Mouse (Mus musculus) neural tube, embryonic 14.5 days (tissue): ENCODE results near the gene Rsrp1. TPM values are rescaled to one million over a fixed set of nuclear protein-coding genes. Genes with fewer than 3 reads are reported as not detected.

Source experiments
- ATAC-seq: fragments of 200-750 bp; cut with Nextera tagmentation; 2 replicates; pipeline ENCODE4 v1.8.0; 2017; ENCODE audit warnings: low read depth, mild to moderate bottlenecking, moderate TSS enrichment, moderate library complexity
- H3K27ac ChIP-seq: fragments of 300-500 bp; sonication (generic); 2 replicates; pipeline ENCODE4 v1.5.1; 2014; ENCODE audit warnings: low read depth, mild to moderate bottlenecking, control low read depth, low read length, moderate library complexity, mixed read lengths
- H3K27me3 ChIP-seq: fragments of 300-500 bp; sonication (generic); 2 replicates; pipeline ENCODE4 v1.6.1; 2014; ENCODE audit warnings: low read length; ENCODE audit not compliant: control insufficient read depth, insufficient read depth
- H3K36me3 ChIP-seq: fragments of 300-500 bp; sonication (generic); 2 replicates; pipeline ENCODE4 v1.6.1; 2014; ENCODE audit warnings: low read length, mixed read lengths; ENCODE audit not compliant: control insufficient read depth, insufficient read depth
- H3K4me1 ChIP-seq: fragments of 300-500 bp; sonication (generic); 2 replicates; pipeline ENCODE4 v1.6.1; 2014; ENCODE audit warnings: low read length; ENCODE audit not compliant: control insufficient read depth, insufficient read depth
- H3K4me2 ChIP-seq: fragments of 300-500 bp; sonication (generic); 2 replicates; pipeline ENCODE4 v1.6.1; 2014; ENCODE audit warnings: mild to moderate bottlenecking, low read depth, low read length, control low read depth
- H3K4me3 ChIP-seq: fragments of 300-500 bp; sonication (generic); 2 replicates; pipeline ENCODE4 v1.5.1; 2014; ENCODE audit warnings: low read depth, low read length, control low read depth, mixed read lengths
- H3K9ac ChIP-seq: fragments of 300-500 bp; sonication (generic); replicated peaks from 2 replicates; pipeline ENCODE4 v1.6.1; 2014; ENCODE audit warnings: low read depth, mild to moderate bottlenecking, control low read depth, low read length, mixed read lengths
- H3K9me3 ChIP-seq: fragments of 300-500 bp; sonication (generic); 2 replicates; pipeline ENCODE4 v1.6.1; 2016; ENCODE audit warnings: low read length; ENCODE audit not compliant: control insufficient read depth
- WGBS: fragments of 180-500 bp; shearing (Covaris S2); extraction: QIAGEN DNeasy Blood & Tissue Kit; methylation state at CpG from one replicate; pipeline ENCODE4 v1.1.7; 2014; 5-methylcytosine and 5-hydroxymethylcytosine counted together
- polyA plus RNA-seq: library from polyadenylated mRNA; unstranded; fragments of >200 nt; fragmentation: Nextera tagmentation; extraction: Ambion mirVana; gene quantifications from 2 replicates; pipeline ENCODE4 v1.2.1, GENCODE M21; 2014

Gene Rsrp1
- polyA plus RNA-seq, 1 experiment from 2014 or later, result 511 TPM

GRCm38 (mm10) chr4:134928464-134928836 is 5.1 kb downstream of the Rsrp1 start:
- no peaks in the 10 kb centered on the region for H3K27me3 ChIP-seq
- H3K27ac ChIP-seq, result no peak overlapping the region
- H3K9me3 ChIP-seq, result no peaks in the 10 kb centered on the region
- peaks cover 24% of the 10 kb centered on the region for H3K4me1 ChIP-seq
- no peak overlapping the region for H3K4me3 ChIP-seq
- H3K9ac ChIP-seq, result no peak overlapping the region
- peaks cover 32% of the 10 kb centered on the region for H3K36me3 ChIP-seq
- H3K4me2 ChIP-seq, result no peak overlapping the region
- no peak for ATAC-seq
- 81% methylated on average over 1 of the region's 1 CpGs for WGBS

GRCm38 (mm10) chr4:134929536-134929935 is 6.1 kb downstream of the Rsrp1 start:
- WGBS, result 82% methylated on average over 4 of the region's 4 CpGs

DNA sequence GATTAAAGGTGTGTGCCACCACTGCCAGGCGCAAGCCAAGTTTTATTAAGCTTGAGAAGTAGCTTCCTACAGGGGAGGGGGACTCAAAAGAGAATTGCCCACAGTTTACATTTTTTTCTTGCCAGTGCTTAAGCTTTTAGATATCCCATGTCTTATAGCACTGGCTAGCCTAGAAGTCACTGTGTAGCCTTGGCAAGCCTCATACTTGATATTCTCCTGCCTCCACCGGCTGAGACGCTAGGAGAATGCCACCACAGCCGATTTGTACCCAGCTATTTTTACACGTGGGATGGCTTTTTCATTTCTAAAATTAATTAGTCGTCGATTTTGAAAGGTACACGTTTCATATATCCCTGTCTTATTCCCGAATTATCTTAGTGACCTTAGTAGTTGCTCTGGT is 6.8 kb downstream of the Rsrp1 start:
- ATAC-seq, result no peak
- peaks cover 45% of the 10 kb centered on the region for H3K36me3 ChIP-seq
- whole genome bisulfite sequencing, result 28% methylated on average over 9 of the region's 9 CpGs

More at GRCm38 (mm10) chr4:134929536-134929935, 6.1 kb downstream of the Rsrp1 start:
- Histone ChIP-seq H3K27me3 (no peaks in the 10 kb centered on the region), H3K27ac (no peak overlapping the region), H3K4me1 (peaks cover 24% of the 10 kb centered on the region), H3K4me3 (no peak overlapping the region), H3K4me2 (no peak overlapping the region), H3K9ac (no peak overlapping the region), H3K9me3 (no peaks in the 10 kb centered on the region), H3K36me3 (peaks cover 39% of the 10 kb centered on the region)
- ATAC-seq, result no peak

GRCm38 (mm10) chr4:134930684-134931481 is 7.5 kb downstream of the Rsrp1 start, which contains the start of gene Syf2:
Gene Syf2, plus strand, starts transcription at chr4:134930898.
- Histone ChIP-seq H3K4me1 (peaks cover 10% of the 10 kb centered on the region), H3K36me3 (peaks cover 45% of the 10 kb centered on the region), H3K9ac (peak within 1 kb of the TSS; percentile 77), H3K4me3 (peak within 1 kb of the TSS; percentile 96), H3K27me3 (no peaks in the 10 kb centered on the region), H3K4me2 (peak within 1 kb of the TSS; percentile 65), H3K9me3 (no peaks in the 10 kb centered on the region), H3K27ac (peak within 1 kb of the TSS; percentile 74)
- peak; percentile 96 for ATAC-seq
- WGBS, result under 1% methylated on average over 68 of the region's 68 CpGs

More for the DNA sequence above, 6.8 kb downstream of the Rsrp1 start:
- Histone ChIP-seq H3K9me3 (no peaks in the 10 kb centered on the region), H3K4me2 (peak overlapping the region; percentile 65), H3K9ac (peak overlapping the region; percentile 42), H3K4me1 (peaks cover 17% of the 10 kb centered on the region), H3K27me3 (no peaks in the 10 kb centered on the region), H3K4me3 (peak overlapping the region; percentile 96), H3K27ac (peak overlapping the region; percentile 56)

GRCm38 (mm10) chr4:134937240-134938176 is 14.1 kb downstream of the Rsrp1 start:
- Histone ChIP-seq H3K4me3 (no peak overlapping the region), H3K9me3 (no peaks in the 10 kb centered on the region), H3K27me3 (no peaks in the 10 kb centered on the region), H3K9ac (no peak overlapping the region), H3K36me3 (peaks cover 34% of the 10 kb centered on the region), H3K27ac (no peak overlapping the region), H3K4me2 (no peak overlapping the region), H3K4me1 (no peaks in the 10 kb centered on the region)
- 52% methylated on average over 17 of the region's 17 CpGs for WGBS
- ATAC-seq, result no peak

- no peak overlapping the region for H3K4me2 ChIP-seq
- ATAC-seq, result no peak
- H3K9me3 ChIP-seq, result no peaks in the 10 kb centered on the region
- H3K9ac ChIP-seq, result no peak overlapping the region
- no peak overlapping the region for H3K4me3 ChIP-seq
- no peak overlapping the region for H3K27ac ChIP-seq
- H3K36me3 ChIP-seq, result peaks cover 21% of the 10 kb centered on the region
- H3K27me3 ChIP-seq, result no peaks in the 10 kb centered on the region
- 25% methylated on average over 9 of the region's 9 CpGs for WGBS
- H3K4me1 ChIP-seq, result no peaks in the 10 kb centered on the region
Measured at GRCm38 (mm10) chr4:134939900-134940299, 16.5 kb downstream of the Rsrp1 start.

GRCm38 (mm10) chr4:134943758-134944538 is 20.6 kb downstream of the Rsrp1 start:
- H3K27ac ChIP-seq, result no peak overlapping the region
- no peak overlapping the region for H3K4me2 ChIP-seq
- no peak overlapping the region for H3K4me3 ChIP-seq
- ATAC-seq, result no peak
- H3K27me3 ChIP-seq, result no peaks in the 10 kb centered on the region
- 55% methylated on average over 27 of the region's 27 CpGs for WGBS
- no peaks in the 10 kb centered on the region for H3K36me3 ChIP-seq
- H3K4me1 ChIP-seq, result peaks cover 3% of the 10 kb centered on the region; the same call in 1 of the 2 replicates
- H3K9ac ChIP-seq, result no peak overlapping the region
- H3K9me3 ChIP-seq, result no peaks in the 10 kb centered on the region

GRCm38 (mm10) chr4:134946024-134946744 is 22.8 kb downstream of the Rsrp1 start:
- WGBS, result 10% methylated on average over 17 of the region's 17 CpGs
- Histone ChIP-seq H3K36me3 (no peaks in the 10 kb centered on the region), H3K27ac (no peak overlapping the region), H3K4me2 (peak overlapping the region; percentile 42), H3K9me3 (no peaks in the 10 kb centered on the region), H3K4me3 (no peak overlapping the region), H3K9ac (peak overlapping the region; percentile 37; the same call in 1 of the 2 replicates), H3K4me1 (peaks cover 3% of the 10 kb centered on the region; the same call in 1 of the 2 replicates), H3K27me3 (no peaks in the 10 kb centered on the region)
- peak; percentile 44; the same call in 1 of the 2 replicates for ATAC-seq
